Mouse (Mus musculus) midbrain, embryonic 15.5 days (tissue): ENCODE data around the gene Prrc2b. TPM values are rescaled to one million over a fixed set of nuclear protein-coding genes. Genes with fewer than 3 reads are reported as not detected.

ENCODE experiments used
- ATAC-seq: fragments of 200-750 bp; cut with Nextera tagmentation; replicated peaks from 2 replicates; pipeline ENCODE4 v1.8.0; 2017; ENCODE audit warnings: moderate TSS enrichment
- H3K27ac ChIP-seq: fragments of 300-500 bp; sonication (generic); 2 replicates; pipeline ENCODE4 v1.5.1; 2015; ENCODE audit warnings: mild to moderate bottlenecking, inconsistent platforms
- H3K27me3 ChIP-seq: fragments of 300-500 bp; sonication (generic); replicated peaks from 2 replicates; pipeline ENCODE4 v1.6.1; 2015; ENCODE audit warnings: inconsistent platforms
- H3K36me3 ChIP-seq: fragments of 300-500 bp; sonication (generic); replicated peaks from 2 replicates; pipeline ENCODE4 v1.6.1; 2015; ENCODE audit warnings: inconsistent platforms
- H3K4me1 ChIP-seq: fragments of 300-500 bp; sonication (generic); 2 replicates; pipeline ENCODE4 v1.6.1; 2015; ENCODE audit warnings: inconsistent platforms
- H3K4me2 ChIP-seq: fragments of 300-500 bp; sonication (generic); 2 replicates; pipeline ENCODE4 v1.6.1; 2015; ENCODE audit warnings: inconsistent platforms, mild to moderate bottlenecking, moderate library complexity
- H3K4me3 ChIP-seq: fragments of 300-500 bp; sonication (generic); 2 replicates; pipeline ENCODE4 v1.5.1; 2015; ENCODE audit warnings: mild to moderate bottlenecking, inconsistent platforms
- H3K9ac ChIP-seq: fragments of 300-500 bp; sonication (generic); 2 replicates; pipeline ENCODE4 v1.6.1; 2015; ENCODE audit warnings: mild to moderate bottlenecking, inconsistent platforms
- H3K9me3 ChIP-seq: fragments of 300-500 bp; sonication (generic); 2 replicates; pipeline ENCODE4 v1.6.1; 2016; ENCODE audit warnings: inconsistent platforms
- WGBS: fragments of 180-500 bp; shearing (Covaris S2); methylation state at CpG from one replicate; pipeline ENCODE4 v1.1.7; 2015; ENCODE audit warnings: mixed read lengths; 5-methylcytosine and 5-hydroxymethylcytosine counted together
- polyA plus RNA-seq: library from polyadenylated mRNA; unstranded; fragments of >200 nt; fragmentation: Nextera tagmentation; extraction: Ambion mirVana; gene quantifications from 2 replicates; pipeline ENCODE4 v1.2.1, GENCODE M21; 2015

The Prrc2b gene
- polyA plus RNA-seq, 1 experiment from 2014 or later = 92.2 TPM

- Histone ChIP-seq H3K9ac (no peak overlapping the region), H3K27me3 (no peaks in the 10 kb centered on the region), H3K4me1 (peaks cover 60% of the 10 kb centered on the region), H3K27ac (no peak overlapping the region), H3K9me3 (no peaks in the 10 kb centered on the region), H3K4me3 (no peak overlapping the region), H3K36me3 (no peaks in the 10 kb centered on the region), H3K4me2 (no peak overlapping the region)
- ATAC-seq = no peak
- 88% methylated on average over 11 of the region's 11 CpGs for WGBS
Observed at GRCm38 (mm10) chr2:32165040-32165800, 14.3 kb downstream of the Prrc2b start.

GRCm38 (mm10) chr2:32166581-32166980 lies 15.7 kb downstream of the Prrc2b start:
- Histone ChIP-seq H3K9ac (no peak overlapping the region), H3K4me1 (peaks cover 64% of the 10 kb centered on the region), H3K27ac (0 out of 2 replicates have a peak overlapping the region, but pooled peaks have one; percentile 72), H3K4me3 (no peak overlapping the region), H3K27me3 (no peaks in the 10 kb centered on the region), H3K9me3 (no peaks in the 10 kb centered on the region), H3K36me3 (no peaks in the 10 kb centered on the region), H3K4me2 (peak overlapping the region; percentile 6; the same call in 1 of the 2 replicates)
- WGBS = 3% methylated on average over 10 of the region's 10 CpGs
- ATAC-seq = no peak

GRCm38 (mm10) chr2:32167034-32167770 lies 16.3 kb downstream of the Prrc2b start:
- WGBS = 7% methylated on average over 16 of the region's 16 CpGs
- Histone ChIP-seq H3K9ac (no peak overlapping the region), H3K27ac (peak overlapping the region; percentile 72), H3K9me3 (no peaks in the 10 kb centered on the region), H3K4me3 (no peak overlapping the region), H3K4me1 (peaks cover 64% of the 10 kb centered on the region), H3K27me3 (no peaks in the 10 kb centered on the region), H3K4me2 (peak overlapping the region; percentile 24), H3K36me3 (no peaks in the 10 kb centered on the region)
- ATAC-seq = peak; percentile 21; the same call in 1 of the 2 replicates

GRCm38 (mm10) chr2:32167819-32168218 lies 16.9 kb downstream of the Prrc2b start:
- ATAC-seq = peak; percentile 37; the same call in 1 of the 2 replicates
- 2% methylated on average over 7 of the region's 7 CpGs for WGBS
- H3K4me1 ChIP-seq = peaks cover 64% of the 10 kb centered on the region

GRCm38 (mm10) chr2:32169292-32169691 lies 18.4 kb downstream of the Prrc2b start:
- H3K4me2 ChIP-seq = no peak overlapping the region
- ATAC-seq = no peak
- H3K36me3 ChIP-seq = no peaks in the 10 kb centered on the region
- H3K27me3 ChIP-seq = no peaks in the 10 kb centered on the region
- H3K9ac ChIP-seq = no peak overlapping the region
- H3K4me1 ChIP-seq = peaks cover 64% of the 10 kb centered on the region
- H3K4me3 ChIP-seq = no peak overlapping the region
- 61% methylated on average over 5 of the region's 5 CpGs for WGBS
- no peak overlapping the region for H3K27ac ChIP-seq
- H3K9me3 ChIP-seq = no peaks in the 10 kb centered on the region

More at GRCm38 (mm10) chr2:32167819-32168218, 16.9 kb downstream of the Prrc2b start:
- H3K4me2 ChIP-seq = peak overlapping the region; percentile 24
- no peak overlapping the region for H3K4me3 ChIP-seq
- no peaks in the 10 kb centered on the region for H3K9me3 ChIP-seq
- no peaks in the 10 kb centered on the region for H3K36me3 ChIP-seq
- H3K27ac ChIP-seq = peak overlapping the region; percentile 72
- no peak overlapping the region for H3K9ac ChIP-seq
- H3K27me3 ChIP-seq = no peaks in the 10 kb centered on the region

- Histone ChIP-seq H3K27ac (peak overlapping the region; percentile 51; the same call in 1 of the 2 replicates), H3K27me3 (no peaks in the 10 kb centered on the region), H3K4me2 (no peak overlapping the region), H3K4me3 (no peak overlapping the region), H3K9ac (0 out of 2 replicates have a peak overlapping the region, but pooled peaks have one; percentile 14), H3K4me1 (peaks cover 66% of the 10 kb centered on the region), H3K9me3 (no peaks in the 10 kb centered on the region), H3K36me3 (no peaks in the 10 kb centered on the region)
- 52% methylated on average over 8 of the region's 8 CpGs for WGBS
- no peak for ATAC-seq
Observed at GRCm38 (mm10) chr2:32170010-32170409, 19.1 kb downstream of the Prrc2b start.

GRCm38 (mm10) chr2:32171658-32172433 lies 21.0 kb downstream of the Prrc2b start:
- WGBS = 83% methylated on average over 14 of the region's 14 CpGs
- Histone ChIP-seq H3K27me3 (no peaks in the 10 kb centered on the region), H3K4me3 (no peak overlapping the region), H3K27ac (no peak overlapping the region), H3K4me2 (no peak overlapping the region), H3K36me3 (no peaks in the 10 kb centered on the region), H3K9ac (no peak overlapping the region), H3K4me1 (peaks cover 70% of the 10 kb centered on the region), H3K9me3 (no peaks in the 10 kb centered on the region)
- no peak for ATAC-seq

GRCm38 (mm10) chr2:32174170-32174741 lies 23.4 kb downstream of the Prrc2b start:
- H3K4me2 ChIP-seq = peak overlapping the region; percentile 31
- H3K4me3 ChIP-seq = no peak overlapping the region

GRCm38 (mm10) chr2:32175051-32175466 lies 24.2 kb downstream of the Prrc2b start:
- Histone ChIP-seq H3K4me2 (peak overlapping the region; percentile 31; the same call in 1 of the 2 replicates), H3K9me3 (no peaks in the 10 kb centered on the region)
- peak; percentile 57 for ATAC-seq

More at GRCm38 (mm10) chr2:32174170-32174741, 23.4 kb downstream of the Prrc2b start:
- WGBS = 5% methylated on average over 13 of the region's 13 CpGs
- H3K27me3 ChIP-seq = no peaks in the 10 kb centered on the region
- no peaks in the 10 kb centered on the region for H3K9me3 ChIP-seq
- peak; percentile 66 for ATAC-seq
- H3K36me3 ChIP-seq = no peaks in the 10 kb centered on the region
- H3K9ac ChIP-seq = peak overlapping the region; percentile 28; the same call in 1 of the 2 replicates
- H3K4me1 ChIP-seq = peaks cover 71% of the 10 kb centered on the region
- H3K27ac ChIP-seq = peak overlapping the region; percentile 80

GRCm38 (mm10) chr2:32175508-32175907 lies 24.6 kb downstream of the Prrc2b start:
- ATAC-seq = 0 out of 2 replicates have a peak, but pooled peaks have one; percentile 4
- no peak overlapping the region for H3K9ac ChIP-seq
- H3K4me1 ChIP-seq = peaks cover 65% of the 10 kb centered on the region

More at GRCm38 (mm10) chr2:32175051-32175466, 24.2 kb downstream of the Prrc2b start:
- 10% methylated on average over 7 of the region's 7 CpGs for whole genome bisulfite sequencing
- Histone ChIP-seq H3K4me1 (peaks cover 66% of the 10 kb centered on the region), H3K27me3 (no peaks in the 10 kb centered on the region), H3K9ac (peak overlapping the region; percentile 12; the same call in 1 of the 2 replicates), H3K27ac (peak overlapping the region; percentile 80), H3K4me3 (no peak overlapping the region), H3K36me3 (no peaks in the 10 kb centered on the region)

GRCm38 (mm10) chr2:32176848-32177247 lies 26.0 kb downstream of the Prrc2b start:
- peaks cover 76% of the 10 kb centered on the region for H3K4me1 ChIP-seq
- H3K9ac ChIP-seq = no peak overlapping the region
- H3K9me3 ChIP-seq = no peaks in the 10 kb centered on the region
- H3K4me2 ChIP-seq = no peak overlapping the region
- H3K27me3 ChIP-seq = no peaks in the 10 kb centered on the region
- no peak overlapping the region for H3K4me3 ChIP-seq
- WGBS = 36% methylated on average over 3 of the region's 3 CpGs
- ATAC-seq = no peak
- no peaks in the 10 kb centered on the region for H3K36me3 ChIP-seq
- no peak overlapping the region for H3K27ac ChIP-seq

More at GRCm38 (mm10) chr2:32175508-32175907, 24.6 kb downstream of the Prrc2b start:
- Histone ChIP-seq H3K9me3 (no peaks in the 10 kb centered on the region), H3K27me3 (no peaks in the 10 kb centered on the region), H3K27ac (peak overlapping the region; percentile 80), H3K36me3 (no peaks in the 10 kb centered on the region), H3K4me2 (no peak overlapping the region), H3K4me3 (no peak overlapping the region)
- 92% methylated on average over 6 of the region's 6 CpGs for WGBS
